ENCODE assay signal across 9 mouse cellular contexts in genomic region chr17:34670235-34670634, GRCm38 (mm10). TPM values are rescaled to one million over a fixed set of nuclear protein-coding genes. Genes with fewer than 3 reads are reported as not detected.
DNase-seq lines count a peak whose midpoint lies in the region; ATAC-seq and TF ChIP-seq lines count a peak whose summit lies in the region.
"Had no signal": no experiment of that assay in that cellular context is flagged by ENCODE, and none has a peak within 500 bp of the region (broad histone marks: within the 10 kb centered on the region; RNA-seq: fewer than 3 reads in every experiment).

Tnxb (plus strand) TSS chr17:34670535.

- intact Hi-C loops in gastrocnemius, adult 2 months (cut with DNase I) = no loop called here

- H3K9ac ChIP-seq in lung, embryonic 15.5 days = no peak within 1 kb of the TSS
- H3K9ac ChIP-seq in hindbrain, embryonic 16.5 days (ENCODE audit: low read depth, low read length) = peak within 1 kb of the TSS; percentile 54
- H3K9ac ChIP-seq: liver, embryonic 14.5 days had no signal

- H3K4me2 ChIP-seq in lung, embryonic 15.5 days = peak within 1 kb of the TSS; percentile 52
- peak within 1 kb of the TSS; percentile 64 for H3K4me2 ChIP-seq in hindbrain, embryonic 16.5 days (ENCODE audit: low read length)

- peak within 1 kb of the TSS; percentile 22 for H3K4me3 ChIP-seq in lung, embryonic 15.5 days
- peak within 1 kb of the TSS; percentile 47 for H3K4me3 ChIP-seq in gastrocnemius, adult 2 months
- H3K4me3 ChIP-seq in hindbrain, embryonic 16.5 days (ENCODE audit: low read length) = peak within 1 kb of the TSS; percentile 44
- peak within 1 kb of the TSS; percentile 25; the same call in 1 of the 2 replicates for H3K4me3 ChIP-seq in olfactory bulb, adult 2 months (ENCODE audit: insufficient read depth, low read depth, low read length)

- peaks cover 15% of the 10 kb centered on the region for H3K4me1 ChIP-seq in lung, embryonic 15.5 days
- H3K4me1 ChIP-seq in hindbrain, embryonic 16.5 days (ENCODE audit: control insufficient read depth, insufficient read depth, low read depth, low read length) = peaks cover 14% of the 10 kb centered on the region
- peaks cover 13% of the 10 kb centered on the region for H3K4me1 ChIP-seq in olfactory bulb, adult 2 months (ENCODE audit: control insufficient read depth, insufficient read depth, low read length)

- no peaks in the 10 kb centered on the region for H3K9me3 ChIP-seq in lung, embryonic 15.5 days
- H3K9me3 ChIP-seq in hindbrain, embryonic 16.5 days (ENCODE audit: control insufficient read depth, low read length) = no peaks in the 10 kb centered on the region

- DNase-seq in lung, adult 18-20 months = no peak
- no peak for DNase-seq in gastrocnemius, adult 2 months
- no peak for DNase-seq in left cerebral cortex, adult 8-10 months (ENCODE audit: low spot score in 2 of 2)
- no peak for DNase-seq in right cerebral cortex, adult 2 months (ENCODE audit: low spot score in 2 of 2)
- DNase-seq in right cerebral cortex, postnatal 4 days = no peak

- H3K27me3 ChIP-seq in lung, embryonic 15.5 days = peaks cover 74% of the 10 kb centered on the region
- H3K27me3 ChIP-seq in hindbrain, embryonic 16.5 days (replicated peaks; ENCODE audit: control insufficient read depth, insufficient read depth, low read length) = peaks cover 43% of the 10 kb centered on the region

- WGBS in lung, embryonic 15.5 days = 56% methylated on average over 7 of the region's 7 CpGs
- WGBS in hindbrain, embryonic 16.5 days = 59% methylated on average over 7 of the region's 7 CpGs
- 72% methylated on average over 7 of the region's 7 CpGs for WGBS in olfactory bulb, adult 2 months

- no peaks in the 10 kb centered on the region for H3K36me3 ChIP-seq in lung, embryonic 15.5 days
- no peaks in the 10 kb centered on the region for H3K36me3 ChIP-seq in hindbrain, embryonic 16.5 days (ENCODE audit: control insufficient read depth, insufficient read depth, low read length)

- no peak for ATAC-seq in lung, embryonic 15.5 days (ENCODE audit: borderline replicate concordance, extremely low read depth, low FRiP score, low TSS enrichment)
- ATAC-seq in hindbrain, embryonic 16.5 days = no peak

- no peak for TF ChIP-seq CTCF in gastrocnemius, adult 2 months (IDR thresholded peaks at IDR 0.05)
- TF ChIP-seq CTCF in olfactory bulb, adult 2 months (IDR thresholded peaks at IDR 0.05; ENCODE audit: insufficient read depth, low read depth, low read length) = no peak

- TF ChIP-seq POLR2A in olfactory bulb, adult 2 months (IDR thresholded peaks at IDR 0.05; ENCODE audit: insufficient read depth, low read depth, low read length) = no peak

- H3K27ac ChIP-seq in lung, embryonic 15.5 days = no peak within 1 kb of the TSS
- peak within 1 kb of the TSS; percentile 53 for H3K27ac ChIP-seq in gastrocnemius, adult 2 months
- no peak within 1 kb of the TSS for H3K27ac ChIP-seq in hindbrain, embryonic 16.5 days (ENCODE audit: low read depth, low read length)
- H3K27ac ChIP-seq in olfactory bulb, adult 2 months (ENCODE audit: insufficient read depth, low read depth, low read length) = no peak within 1 kb of the TSS
- H3K27ac ChIP-seq: liver, embryonic 14.5 days had no signal

RNA-seq across cellular contexts. Expression of gene Tnxb, which starts in this region (rescaled TPM):
- polyA plus RNA-seq in lung, embryonic 15.5 days (2015; fragmentation: Nextera tagmentation; extraction: Ambion mirVana) = 0.59 and 0.77 TPM in 2 replicates
- total RNA-seq in gastrocnemius, adult 2 months (2021) = 10 to 100 TPM; 30.7 to 41.6 TPM
- polyA plus RNA-seq in hindbrain, embryonic 16.5 days (2015; fragmentation: Nextera tagmentation; extraction: Ambion mirVana) = 0.30 and 0.34 TPM in 2 replicates
- polyA plus RNA-seq in olfactory bulb, adult 2 months (2012; ENCODE audit: insufficient read depth, insufficient read length, low replicate concordance, missing spikeins) = not detected in 2 replicates
- 1 to 10 TPM; 2.5 to 3.1 (median 2.8) TPM for total RNA-seq in left cerebral cortex, adult 8-10 months (2022)

Comparison
In these comparisons a context has a peak if more than half of its experiments do, and no peak if none do; other contexts are left out.
1. RNA of gene Tnxb (total RNA-seq): 30.7 to 41.6 TPM in gastrocnemius, adult 2 months; 2.5 to 3.1 TPM in left cerebral cortex, adult 8-10 months; every median in the first group is over 4 times any median in the second.
2. Peak in every context shown above with its lines, with median percentiles within 50 percentile points of each other: H3K4me3 ChIP-seq.